Mouse (Mus musculus) lung, embryonic 14.5 days (tissue): ENCODE data around the gene Flrt2. TPM values are rescaled to one million over a fixed set of nuclear protein-coding genes. Genes with fewer than 3 reads are reported as not detected.
A peak's percentile ranks its signal among the peaks of the same experiment; 100 is the strongest.

Experiments used
- ATAC-seq: fragments of 200-750 bp; cut with Nextera tagmentation; 2 replicates; pipeline ENCODE4 v1.8.0; 2017; ENCODE audit warnings: mild to moderate bottlenecking, moderate TSS enrichment, moderate library complexity; ENCODE audit not compliant: insufficient read depth
- DNase-seq: peaks from one replicate; pipeline ENCODE4 v3.0.0-alpha.2; 2015
- H3K27ac ChIP-seq: fragments of 300-500 bp; sonication (generic); 2 replicates; pipeline ENCODE4 v1.5.1; 2014; ENCODE audit warnings: low read depth, mild to moderate bottlenecking, moderate library complexity
- H3K27me3 ChIP-seq: fragments of 300-500 bp; sonication (generic); 2 replicates; pipeline ENCODE4 v1.6.1; 2014; ENCODE audit warnings: low read length, control low read depth; ENCODE audit not compliant: insufficient read depth
- H3K36me3 ChIP-seq: fragments of 300-500 bp; sonication (generic); 2 replicates; pipeline ENCODE4 v1.6.1; 2014; ENCODE audit warnings: control low read depth; ENCODE audit not compliant: insufficient read depth
- H3K4me1 ChIP-seq: fragments of 300-500 bp; sonication (generic); 2 replicates; pipeline ENCODE4 v1.6.1; 2014; ENCODE audit warnings: antibody characterized with exemption, control low read depth; ENCODE audit not compliant: insufficient read depth
- H3K4me2 ChIP-seq: fragments of 300-500 bp; sonication (generic); 2 replicates; pipeline ENCODE4 v1.6.1; 2014; ENCODE audit warnings: mild to moderate bottlenecking
- H3K4me3 ChIP-seq: fragments of 300-500 bp; sonication (generic); 2 replicates; pipeline ENCODE4 v1.5.1; 2014; ENCODE audit warnings: low read depth, low read length
- H3K9ac ChIP-seq: fragments of 300-500 bp; sonication (generic); 2 replicates; pipeline ENCODE4 v1.6.1; 2014
- H3K9me3 ChIP-seq: fragments of 300-500 bp; sonication (generic); 2 replicates; pipeline ENCODE4 v1.6.1; 2016; ENCODE audit warnings: low read depth, low read length, control low read depth
- CTCF ChIP-seq: IDR thresholded peaks from 2 replicates; pipeline ENCODE4 v1.5.1; 2016; ENCODE audit warnings: antibody characterized with exemption, low read depth
- WGBS: fragments of 180-500 bp; shearing (Covaris S2); extraction: QIAGEN DNeasy Blood & Tissue Kit; methylation state at CpG from one replicate; pipeline ENCODE4 v1.1.7; 2014; 5-methylcytosine and 5-hydroxymethylcytosine counted together
- polyA plus RNA-seq: library from polyadenylated mRNA; unstranded; fragments of >200 nt; fragmentation: Nextera tagmentation; extraction: Ambion mirVana; gene quantifications from 2 replicates; pipeline ENCODE4 v1.2.1, GENCODE M21; 2014

The Flrt2 gene
- polyA plus RNA-seq, 1 experiment from 2014 or later, result 14.1 TPM

GRCm38 (mm10) chr12:95738031-95738430 is 46.0 kb downstream of the Flrt2 start:
- H3K36me3 ChIP-seq, result no peaks in the 10 kb centered on the region
- no peak for DNase-seq
- H3K9ac ChIP-seq, result no peak overlapping the region
- no peak overlapping the region for H3K27ac ChIP-seq
- no peaks in the 10 kb centered on the region for H3K9me3 ChIP-seq
- 57% methylated on average over 5 of the region's 5 CpGs for WGBS
- no peak overlapping the region for H3K4me2 ChIP-seq
- no peaks in the 10 kb centered on the region for H3K4me1 ChIP-seq
- no peak overlapping the region for H3K4me3 ChIP-seq
- TF ChIP-seq CTCF, result no peak
- ATAC-seq, result no peak
- H3K27me3 ChIP-seq, result no peaks in the 10 kb centered on the region

DNA sequence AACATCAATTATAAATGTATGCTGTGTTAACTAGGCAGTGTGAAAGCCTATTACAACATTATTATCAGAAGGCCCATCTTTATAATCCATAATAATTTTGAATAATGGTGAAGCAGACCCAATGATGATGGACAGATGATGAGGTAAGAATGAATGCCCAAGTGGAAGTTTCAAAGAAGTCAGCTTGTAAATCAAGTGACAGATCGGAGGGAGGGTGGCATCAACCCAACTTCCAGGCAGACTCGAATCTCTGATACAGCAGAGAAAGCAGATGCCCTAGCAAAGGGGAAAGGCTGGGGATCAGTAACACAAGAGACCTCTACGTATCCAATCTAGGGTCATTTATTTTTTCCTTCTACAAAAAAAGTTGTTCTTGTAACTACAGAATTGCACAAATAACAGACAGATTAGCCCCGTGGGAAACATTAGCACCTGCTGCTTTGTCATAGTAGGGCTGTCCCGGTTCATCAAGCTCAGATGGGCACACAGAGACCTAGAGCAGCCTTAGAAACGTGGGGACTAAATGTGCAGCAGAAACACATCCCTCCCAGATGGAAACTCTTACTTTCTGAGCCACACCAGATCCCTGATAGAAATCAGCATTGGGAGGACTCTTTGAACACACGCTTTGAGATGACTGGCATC is 46.6 kb downstream of the Flrt2 start:
- Histone ChIP-seq H3K9me3 (no peaks in the 10 kb centered on the region), H3K27ac (no peak overlapping the region), H3K4me1 (no peaks in the 10 kb centered on the region), H3K4me3 (no peak overlapping the region), H3K4me2 (no peak overlapping the region), H3K27me3 (no peaks in the 10 kb centered on the region), H3K9ac (no peak overlapping the region), H3K36me3 (no peaks in the 10 kb centered on the region)
- TF ChIP-seq CTCF, result no peak
- DNase-seq (no peak), ATAC-seq (no peak)
- 76% methylated on average over 7 of the region's 7 CpGs for WGBS

- WGBS, result 58% methylated on average over 5 of the region's 5 CpGs
- Histone ChIP-seq H3K4me2 (no peak overlapping the region), H3K9ac (no peak overlapping the region), H3K27me3 (no peaks in the 10 kb centered on the region), H3K4me3 (no peak overlapping the region), H3K27ac (no peak overlapping the region), H3K36me3 (no peaks in the 10 kb centered on the region), H3K4me1 (0 out of 2 replicates have a peak, but pooled peaks cover 4% of the 10 kb centered on the region), H3K9me3 (no peaks in the 10 kb centered on the region)
- DNase-seq (no peak), ATAC-seq (no peak)
- TF ChIP-seq CTCF, result no peak
These were observed 47.7 kb downstream of the Flrt2 start for GRCm38 (mm10) chr12:95739739-95740138.

- Histone ChIP-seq H3K9me3 (no peaks in the 10 kb centered on the region), H3K27ac (no peak overlapping the region), H3K27me3 (no peaks in the 10 kb centered on the region), H3K36me3 (no peaks in the 10 kb centered on the region), H3K4me3 (no peak overlapping the region), H3K9ac (no peak overlapping the region), H3K4me2 (no peak overlapping the region), H3K4me1 (0 out of 2 replicates have a peak, but pooled peaks cover 6% of the 10 kb centered on the region)
- DNase-seq, result no peak
- 58% methylated on average over 11 of the region's 11 CpGs for WGBS
- no peak for ATAC-seq
- no peak for TF ChIP-seq CTCF
These were observed 49.3 kb downstream of the Flrt2 start for GRCm38 (mm10) chr12:95741296-95741695.

DNA sequence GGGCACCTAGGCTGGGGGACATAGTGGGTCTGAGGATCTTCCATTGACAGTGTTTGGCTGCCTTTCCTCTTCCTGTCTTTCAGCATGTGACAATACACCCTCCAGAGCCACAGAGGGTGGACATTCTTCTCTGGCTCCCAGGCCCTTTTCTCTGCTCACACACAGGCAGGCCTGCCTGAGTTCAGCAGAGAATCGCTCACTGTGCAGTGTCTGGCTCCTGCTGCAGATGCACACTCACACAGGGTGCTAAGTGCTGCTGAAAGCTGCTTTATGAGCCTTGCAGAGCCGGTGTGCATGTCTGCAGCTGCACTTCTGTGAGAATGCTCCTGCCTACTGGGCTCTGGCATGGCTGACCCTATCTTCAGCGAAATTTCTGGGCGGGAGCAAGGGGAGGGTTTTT is 52.3 kb downstream of the Flrt2 start:
- DNase-seq (peak; percentile 15), ATAC-seq (peak; percentile 71)
- Histone ChIP-seq H3K36me3 (no peaks in the 10 kb centered on the region), H3K27me3 (no peaks in the 10 kb centered on the region), H3K4me1 (0 out of 2 replicates have a peak, but pooled peaks cover 6% of the 10 kb centered on the region), H3K27ac (peak overlapping the region; percentile 13; the same call in 1 of the 2 replicates), H3K9ac (no peak overlapping the region), H3K9me3 (no peaks in the 10 kb centered on the region), H3K4me2 (no peak overlapping the region), H3K4me3 (no peak overlapping the region)
- WGBS, result 56% methylated on average over 4 of the region's 4 CpGs
- no peak for TF ChIP-seq CTCF

DNA sequence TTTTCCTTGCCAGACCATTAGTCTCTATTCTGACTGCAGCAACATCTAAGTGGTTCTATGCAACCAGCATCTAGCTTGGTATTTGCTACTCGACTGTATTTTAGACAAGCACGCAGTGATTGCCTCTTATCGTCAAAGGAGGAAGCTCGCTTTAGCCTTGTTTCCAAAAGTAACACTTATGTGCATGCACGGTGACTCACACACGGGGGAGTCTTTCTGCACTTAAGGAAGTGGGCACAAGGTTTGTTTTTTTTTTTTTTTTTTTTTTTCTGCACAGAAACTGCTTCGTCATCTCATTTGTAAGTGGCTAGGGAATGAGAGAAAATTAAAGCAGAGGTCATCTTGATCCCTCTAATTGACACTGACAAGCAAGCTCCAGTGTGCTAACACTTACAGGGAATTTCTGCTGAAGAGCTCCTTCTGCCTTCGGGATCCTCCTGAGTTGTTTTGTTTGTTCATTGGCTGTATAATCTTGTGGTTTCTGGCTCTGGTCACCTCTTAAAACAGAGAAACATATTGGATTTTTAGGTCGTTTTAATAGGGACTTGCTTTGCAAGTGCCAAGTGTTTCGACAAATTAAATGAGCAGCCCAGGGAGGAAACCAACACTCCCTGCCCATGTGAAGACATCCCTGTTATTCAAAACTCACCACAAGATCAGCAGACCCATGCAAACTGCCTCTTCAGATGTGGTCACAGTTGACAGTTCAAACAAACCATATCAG is 55.0 kb downstream of the Flrt2 start:
- TF ChIP-seq CTCF, result no peak
- H3K27ac ChIP-seq, result no peak overlapping the region
- H3K4me2 ChIP-seq, result no peak overlapping the region

GRCm38 (mm10) chr12:95748760-95749159 is 56.7 kb downstream of the Flrt2 start:
- no peak overlapping the region for H3K27ac ChIP-seq
- H3K36me3 ChIP-seq, result no peaks in the 10 kb centered on the region
- 77% methylated on average over 2 of the region's 2 CpGs for WGBS
- H3K27me3 ChIP-seq, result no peaks in the 10 kb centered on the region
- no peaks in the 10 kb centered on the region for H3K9me3 ChIP-seq
- ATAC-seq (no peak), DNase-seq (no peak)
- H3K9ac ChIP-seq, result no peak overlapping the region
- H3K4me3 ChIP-seq, result no peak overlapping the region
- H3K4me2 ChIP-seq, result no peak overlapping the region
- 0 out of 2 replicates have a peak, but pooled peaks cover 6% of the 10 kb centered on the region for H3K4me1 ChIP-seq
- no peak for TF ChIP-seq CTCF

More for the DNA sequence above, 55.0 kb downstream of the Flrt2 start:
- H3K27me3 ChIP-seq, result no peaks in the 10 kb centered on the region
- H3K9ac ChIP-seq, result no peak overlapping the region
- H3K36me3 ChIP-seq, result no peaks in the 10 kb centered on the region
- WGBS, result 42% methylated on average over 10 of the region's 10 CpGs
- DNase-seq (peak; percentile 33), ATAC-seq (no peak)
- no peak overlapping the region for H3K4me3 ChIP-seq
- H3K4me1 ChIP-seq, result 0 out of 2 replicates have a peak, but pooled peaks cover 6% of the 10 kb centered on the region
- H3K9me3 ChIP-seq, result no peaks in the 10 kb centered on the region
